Mouse (Mus musculus) MEL (cell line): ENCODE results near the gene Pclaf. TPM values are rescaled to one million over a fixed set of nuclear protein-coding genes. Genes with fewer than 3 reads are reported as not detected.

ENCODE experiments used
- DNase-seq: peaks from one replicate; pipeline ENCODE4 v3.0.0; 2011; ENCODE audit warnings: low read depth, low spot score
- H3K27ac ChIP-seq: 2 replicates; pipeline ENCODE4 v1.5.1; 2012; ENCODE audit warnings: low read depth, mild to moderate bottlenecking, control low read depth, low read length, moderate library complexity; ENCODE audit not compliant: control insufficient read depth
- H3K27me3 ChIP-seq, 2 experiments: fragments of 150-350 bp in 1 of 2; sonication (generic) in 1 of 2; 2 replicates each; pipeline ENCODE4 v1.6.1; 2012; ENCODE audit warnings: low read length in 2 of 2, mild to moderate bottlenecking in 2 of 2, improper control_type of control experiment in 1 of 2, moderate library complexity in 1 of 2; ENCODE audit not compliant: insufficient read depth in 2 of 2, control insufficient read depth in 1 of 2
- H3K36me3 ChIP-seq, 2 experiments: 2 replicates each; pipeline ENCODE4 v1.6.1; 2012 to 2014; ENCODE audit warnings: low read length in 2 of 2, improper control_type of control experiment in 1 of 2, inconsistent platforms in 1 of 2, mild to moderate bottlenecking in 1 of 2; ENCODE audit not compliant: insufficient read depth in 2 of 2, control insufficient read depth in 1 of 2
- H3K4me1 ChIP-seq, 2 experiments: fragments of 150-350 bp in 1 of 2; sonication (generic) in 1 of 2; 2 replicates each; pipeline ENCODE4 v1.6.1; 2012; ENCODE audit warnings: low read length in 2 of 2, improper control_type of control experiment in 1 of 2, mild to moderate bottlenecking in 1 of 2; ENCODE audit not compliant: insufficient read depth in 2 of 2, control insufficient read depth in 1 of 2
- H3K4me3 ChIP-seq, 2 experiments: fragments of 150-350 bp in 1 of 2; sonication (generic) in 1 of 2; 2 replicates each; pipeline ENCODE4 v1.5.1; 2012; ENCODE audit warnings: low read depth in 2 of 2, low read length in 2 of 2, mild to moderate bottlenecking in 2 of 2, moderate library complexity in 2 of 2, control low read depth in 1 of 2, improper control_type of control experiment in 1 of 2; ENCODE audit not compliant: control insufficient read depth in 1 of 2, insufficient read depth in 1 of 2
- H3K79me2 ChIP-seq: 2 replicates; pipeline ENCODE4 v1.6.1; 2012; ENCODE audit warnings: mild to moderate bottlenecking, low read length, moderate library complexity; ENCODE audit not compliant: control insufficient read depth, poor library complexity, insufficient read depth
- H3K9ac ChIP-seq: 2 replicates; pipeline ENCODE4 v1.6.1; 2012; ENCODE audit warnings: low read depth, mild to moderate bottlenecking, control low read depth, low read length, moderate library complexity; ENCODE audit not compliant: control insufficient read depth, poor library complexity, severe bottlenecking
- H3K9me3 ChIP-seq: fragments of 150-350 bp; sonication (generic); replicated peaks from 2 replicates; pipeline ENCODE4 v1.6.1; 2012; ENCODE audit warnings: mild to moderate bottlenecking, low read length, improper control_type of control experiment, moderate library complexity; ENCODE audit not compliant: insufficient read depth
- BHLHE40 ChIP-seq: IDR thresholded peaks from 2 replicates; pipeline ENCODE4 v1.6.1; 2012; ENCODE audit warnings: low read depth, mild to moderate bottlenecking, inconsistent platforms, low read length, improper control_type of control experiment, borderline replicate concordance
- CHD1 ChIP-seq: IDR thresholded peaks from 2 replicates; pipeline ENCODE4 v1.6.1; 2012; ENCODE audit warnings: low read depth, mild to moderate bottlenecking, inconsistent platforms, low read length, improper control_type of control experiment
- ETS1 ChIP-seq: IDR thresholded peaks from 2 replicates; pipeline ENCODE4 v1.6.1; 2012; ENCODE audit warnings: low read depth, mild to moderate bottlenecking, inconsistent platforms, low read length, improper control_type of control experiment, moderate library complexity
- HCFC1 ChIP-seq: IDR thresholded peaks from 2 replicates; pipeline ENCODE4 v1.6.1; 2012; ENCODE audit warnings: low read depth, mild to moderate bottlenecking, inconsistent platforms, low read length, improper control_type of control experiment, moderate library complexity
- KAT2A ChIP-seq: conservative IDR thresholded peaks from 2 replicates; pipeline ENCODE4 v1.6.1; 2012; ENCODE audit warnings: low read depth, low read length, improper control_type of control experiment, inconsistent platforms
- MEF2A ChIP-seq: IDR thresholded peaks from 2 replicates; pipeline ENCODE4 v1.6.1; 2014; ENCODE audit warnings: low read depth, mild to moderate bottlenecking, inconsistent platforms, low read length, improper control_type of control experiment; ENCODE audit not compliant: poor library complexity, insufficient replicate concordance, severe bottlenecking; ENCODE audit errors: extremely low read depth
- MXI1 ChIP-seq: IDR thresholded peaks from 2 replicates; pipeline ENCODE4 v1.6.1; 2011; ENCODE audit warnings: mild to moderate bottlenecking, low read depth, low read length, improper control_type of control experiment
- POLR2AphosphoS2 ChIP-seq: IDR thresholded peaks from 2 replicates; pipeline ENCODE4 v1.6.1; 2011; ENCODE audit warnings: low read length, improper control_type of control experiment
- POLR2AphosphoS5 ChIP-seq: IDR thresholded peaks from 2 replicates; pipeline ENCODE4 v1.6.1; 2012; ENCODE audit warnings: low read depth, borderline replicate concordance, mild to moderate bottlenecking, inconsistent platforms, low read length, moderate library complexity, mixed read lengths
- RAD21 ChIP-seq: IDR thresholded peaks from 2 replicates; pipeline ENCODE4 v1.6.1; 2011; ENCODE audit warnings: mild to moderate bottlenecking, low read depth, low read length, improper control_type of control experiment
- RCOR1 ChIP-seq: IDR thresholded peaks from 2 replicates; pipeline ENCODE4 v1.6.1; 2012; ENCODE audit warnings: low read depth, mild to moderate bottlenecking, inconsistent platforms, low read length, improper control_type of control experiment
- SMC3 ChIP-seq: IDR thresholded peaks from 2 replicates; pipeline ENCODE4 v1.6.1; 2011; ENCODE audit warnings: low read depth, low read length, improper control_type of control experiment
- TCF12 ChIP-seq: IDR thresholded peaks from 2 replicates; pipeline ENCODE4 v1.6.1; 2014; ENCODE audit warnings: low read depth, mild to moderate bottlenecking, inconsistent platforms, low read length, improper control_type of control experiment, moderate library complexity
- UBTF ChIP-seq: IDR thresholded peaks from 2 replicates; pipeline ENCODE4 v1.6.1; 2012; ENCODE audit warnings: low read depth, mild to moderate bottlenecking, inconsistent platforms, low read length, improper control_type of control experiment, moderate library complexity, borderline replicate concordance; ENCODE audit not compliant: insufficient read depth
- USF1 ChIP-seq: IDR thresholded peaks from 2 replicates; pipeline ENCODE4 v1.6.1; 2014; ENCODE audit warnings: low read depth, mild to moderate bottlenecking, inconsistent platforms, low read length, improper control_type of control experiment, moderate library complexity
- ZC3H11A ChIP-seq: IDR thresholded peaks from 2 replicates; pipeline ENCODE4 v1.6.1; 2012; ENCODE audit warnings: low read depth, mild to moderate bottlenecking, inconsistent platforms, low read length, improper control_type of control experiment
- ZMIZ1 ChIP-seq: IDR thresholded peaks from 2 replicates; pipeline ENCODE4 v1.6.1; 2012; ENCODE audit warnings: low read depth, mild to moderate bottlenecking, inconsistent platforms, low read length, improper control_type of control experiment, moderate library complexity
- ZNF384 ChIP-seq: IDR thresholded peaks from 2 replicates; pipeline ENCODE4 v1.6.1; 2012; ENCODE audit warnings: low read depth, mild to moderate bottlenecking, inconsistent platforms, low read length, improper control_type of control experiment
- polyA plus RNA-seq, 2 experiments: library from polyadenylated mRNA; stranded (reverse) in 1 of 2; unstranded in 1 of 2; fragments of >175 nt in 1 of 2; fragments of >200 nt in 1 of 2; gene quantifications; 2 replicates each; pipeline versions ENCODE4 v1.2.1 to v1.2.4; 2012; ENCODE audit warnings: low replicate concordance in 2 of 2, low read depth in 1 of 2; ENCODE audit not compliant: insufficient read length in 2 of 2, insufficient read depth in 1 of 2, missing spikeins in 1 of 2
- total RNA-seq: library from RNA; depleted of rRNA; stranded (reverse); fragments of 300-350 nt; gene quantifications from 2 replicates; pipeline ENCODE4 v1.2.3, GENCODE M21; 2012

Pclaf gene
- total and polyA plus RNA-seq, 3 experiments, result 67.1 to 99.0 TPM; not detected in 1

DNA sequence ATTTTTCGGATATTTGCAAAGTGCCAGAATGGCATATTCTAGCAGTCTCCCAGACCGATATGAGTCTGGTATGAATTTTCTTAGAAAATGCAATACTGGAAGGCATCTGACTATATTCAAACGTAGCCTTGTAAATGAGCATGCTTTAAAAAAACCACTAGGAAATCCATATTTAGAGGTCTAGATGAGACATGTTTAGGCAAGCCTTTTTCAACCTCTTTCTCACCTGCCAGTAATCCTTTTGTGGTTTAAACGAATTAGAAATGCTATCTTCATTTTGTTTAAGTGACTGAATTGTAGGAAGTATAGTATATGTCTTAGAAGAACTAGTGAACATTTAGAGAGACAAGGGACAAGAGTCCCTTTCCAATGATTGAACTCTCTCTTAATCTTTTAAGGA lies 19.8 kb downstream of the Pclaf start:
- H3K79me2 ChIP-seq, result peaks cover 15% of the 10 kb centered on the region
- H3K36me3 ChIP-seq, result peaks cover 0 to 11% of the 10 kb centered on the region in 2 experiments; a peak in 2 of 4 replicates
- peak overlapping the region; percentile 84 to 95 for H3K4me3 ChIP-seq
- DNase-seq, result no peak
- H3K4me1 ChIP-seq, result peaks cover 3 to 9% of the 10 kb centered on the region in 2 experiments; a peak in 3 of 4 replicates
- H3K9ac ChIP-seq, result peak overlapping the region; percentile 85
- peak overlapping the region; percentile 63 for H3K27ac ChIP-seq
- H3K9me3 ChIP-seq, result no peaks in the 10 kb centered on the region
- TF ChIP-seq HCFC1 (peak; percentile 4; the same call in 1 of the 2 replicates), RCOR1 (no peak), CHD1 (no peak), POLR2AphosphoS5 (no peak), ETS1 (no peak)
- H3K27me3 ChIP-seq, result no peaks in the 10 kb centered on the region

DNA sequence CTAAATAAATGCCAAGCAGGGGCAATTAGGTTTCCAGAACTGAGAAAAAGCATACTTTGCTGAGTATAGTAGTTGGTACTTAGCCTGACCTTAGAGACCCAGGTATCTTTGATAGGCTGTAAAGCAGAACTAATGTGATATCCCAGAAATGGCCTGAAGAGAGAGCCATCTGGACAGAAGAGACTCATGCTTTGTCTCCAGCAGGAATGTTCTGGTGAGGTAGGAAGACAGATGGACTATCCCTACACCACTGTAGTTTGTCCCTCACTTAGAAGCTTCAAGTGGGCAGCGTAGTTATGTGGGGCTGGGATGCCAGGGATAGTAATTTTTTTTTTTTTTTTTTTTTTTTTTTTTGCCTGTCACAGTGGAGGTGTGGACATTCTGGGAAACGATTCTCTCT lies 23.9 kb downstream of the Pclaf start:
- peaks cover 14 to 25% of the 10 kb centered on the region in 2 experiments for H3K4me1 ChIP-seq
- no peak for TF ChIP-seq CHD1
- no peak for TF ChIP-seq POLR2AphosphoS5
- no peak for TF ChIP-seq ZMIZ1
- no peak for TF ChIP-seq MXI1
- no peak for TF ChIP-seq POLR2AphosphoS2
- TF ChIP-seq UBTF, result no peak
- no peak for TF ChIP-seq TCF12
- no peak for TF ChIP-seq RAD21
- TF ChIP-seq USF1, result no peak
- TF ChIP-seq ZNF384, result no peak; the same call in 1 of the 2 replicates
- TF ChIP-seq BHLHE40, result no peak
- TF ChIP-seq MEF2A, result no peak
- no peak for TF ChIP-seq SMC3
- TF ChIP-seq KAT2A, result no peak
- TF ChIP-seq ZC3H11A, result no peak
- TF ChIP-seq, all 39 proteins: peak for 0
- Histone ChIP-seq H3K27me3 (no peaks in the 10 kb centered on the region), H3K9me3 (no peaks in the 10 kb centered on the region), H3K36me3 (peaks cover 0 to 22% of the 10 kb centered on the region in 2 experiments; a peak in 2 of 4 replicates), H3K9ac (no peak overlapping the region), H3K4me3 (no peak overlapping the region), H3K79me2 (peaks cover 24% of the 10 kb centered on the region), H3K27ac (no peak overlapping the region)
- no peak for DNase-seq
